Mouse (Mus musculus) testis, adult 2 months (tissue): ENCODE measurements around the gene Srebf1. TPM values are rescaled to one million over a fixed set of nuclear protein-coding genes. Genes with fewer than 3 reads are reported as not detected.

Source experiments
- H3K27ac ChIP-seq: fragments of 200-500 bp; 2 replicates; pipeline ENCODE4 v1.5.1; 2012; ENCODE audit warnings: low read depth, low read length; ENCODE audit not compliant: control insufficient read depth, insufficient read depth
- H3K27me3 ChIP-seq: fragments of 200-500 bp; 2 replicates; pipeline ENCODE4 v1.6.1; 2012; ENCODE audit warnings: mild to moderate bottlenecking, low read length, moderate library complexity; ENCODE audit not compliant: control insufficient read depth, insufficient read depth
- H3K36me3 ChIP-seq: fragments of 200-500 bp; 2 replicates; pipeline ENCODE4 v1.6.1; 2012; ENCODE audit warnings: mild to moderate bottlenecking, low read length; ENCODE audit not compliant: control insufficient read depth, insufficient read depth
- H3K4me1 ChIP-seq: fragments of 200-500 bp; 2 replicates; pipeline ENCODE4 v1.6.1; 2012; ENCODE audit warnings: low read length; ENCODE audit not compliant: control insufficient read depth, insufficient read depth
- H3K4me3 ChIP-seq: fragments of 200-500 bp; 2 replicates; pipeline ENCODE4 v1.5.1; 2012; ENCODE audit warnings: low read depth, mild to moderate bottlenecking, low read length, moderate library complexity, mixed read lengths; ENCODE audit not compliant: control insufficient read depth
- CTCF ChIP-seq: fragments of 200-500 bp; IDR thresholded peaks from 2 replicates; pipeline ENCODE4 v1.5.1; 2012; ENCODE audit warnings: low read depth, mild to moderate bottlenecking, inconsistent platforms, low read length, moderate library complexity; ENCODE audit not compliant: control insufficient read depth, insufficient read depth, insufficient replicate concordance
- POLR2A ChIP-seq: fragments of 200-500 bp; IDR thresholded peaks from 2 replicates; pipeline ENCODE4 v1.6.1; 2012; ENCODE audit warnings: low read depth, mild to moderate bottlenecking, inconsistent platforms, low read length, moderate library complexity; ENCODE audit not compliant: control insufficient read depth
- polyA plus RNA-seq: library from polyadenylated mRNA; depleted of rRNA; stranded (reverse); fragments of >200 nt; gene quantifications from 2 replicates; pipeline ENCODE4 v1.2.3, GENCODE M21; 2012; rRNA removed

Srebf1 gene
- polyA plus RNA-seq, 1 experiment = 13.2 TPM

DNA sequence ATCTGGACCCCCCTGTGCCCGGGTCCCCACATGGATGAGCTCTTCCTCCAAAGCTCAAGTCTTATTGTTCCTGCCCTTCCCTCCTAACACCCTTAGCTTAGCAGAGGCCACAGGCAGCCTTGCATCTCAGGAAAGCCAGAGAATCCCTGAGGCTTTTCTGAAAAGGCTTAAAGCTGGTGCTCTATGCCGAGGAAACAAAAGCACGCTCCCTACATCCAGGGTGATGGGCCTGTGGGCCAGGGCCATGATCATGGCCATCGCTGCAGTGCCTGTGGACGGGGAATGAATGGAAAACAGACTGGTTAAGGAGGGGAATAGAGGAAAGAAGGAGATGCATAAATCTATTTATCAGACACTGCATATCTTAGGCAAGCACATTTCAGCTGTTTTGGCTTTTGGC lies 66.7 kb downstream of the Srebf1 start:
- H3K36me3 ChIP-seq = no peaks in the 10 kb centered on the region
- H3K4me3 ChIP-seq = no peak overlapping the region
- TF ChIP-seq CTCF (no peak), POLR2A (no peak)
- H3K27ac ChIP-seq = no peak overlapping the region
- no peaks in the 10 kb centered on the region; the same call in 1 of the 2 replicates for H3K4me1 ChIP-seq
- no peaks in the 10 kb centered on the region for H3K27me3 ChIP-seq

DNA sequence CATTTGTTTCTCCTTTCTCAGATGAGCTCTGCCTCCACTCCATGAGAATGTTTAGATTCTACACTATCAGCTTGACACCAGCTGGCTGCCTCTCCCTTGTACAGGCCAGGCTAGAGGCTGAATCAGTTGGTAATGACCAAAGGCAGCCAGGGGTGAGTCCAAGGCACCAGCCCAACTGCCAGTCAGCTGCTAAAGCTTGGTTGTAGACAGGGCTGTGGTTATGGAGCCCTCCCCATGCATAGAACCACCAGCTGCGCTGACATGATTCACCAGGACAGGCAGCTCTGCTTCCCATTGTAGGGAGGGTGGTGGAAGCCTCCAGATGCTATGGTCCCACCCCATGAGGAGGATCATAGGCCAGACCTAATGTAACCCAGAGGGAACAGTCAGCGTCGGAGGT lies 68.4 kb downstream of the Srebf1 start:
- no peaks in the 10 kb centered on the region for H3K36me3 ChIP-seq
- no peak overlapping the region for H3K4me3 ChIP-seq
- H3K4me1 ChIP-seq = no peaks in the 10 kb centered on the region
- no peak overlapping the region for H3K27ac ChIP-seq
- H3K27me3 ChIP-seq = no peaks in the 10 kb centered on the region
- no peak for TF ChIP-seq CTCF
- TF ChIP-seq POLR2A = no peak

DNA sequence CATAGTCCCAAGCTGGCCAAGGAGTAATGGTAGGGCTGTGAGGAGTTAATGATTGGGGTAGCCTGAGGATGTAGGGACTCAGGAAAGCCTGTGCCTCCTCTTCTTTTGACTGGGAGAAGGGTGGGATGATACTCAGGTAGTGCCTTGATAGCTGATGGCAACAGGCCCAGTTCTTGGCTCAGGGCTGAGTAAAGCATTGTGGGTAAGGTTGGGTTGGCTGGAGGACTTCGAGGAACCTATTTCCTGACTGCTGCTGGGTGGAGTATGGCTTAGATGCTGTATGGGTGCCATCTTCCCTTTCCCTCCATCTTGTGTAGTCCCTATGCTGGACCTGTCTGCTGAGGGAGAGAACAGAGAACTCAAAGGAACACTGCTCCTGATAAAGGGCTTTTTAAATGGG lies 70.0 kb downstream of the Srebf1 start:
- Histone ChIP-seq H3K27ac (no peak overlapping the region), H3K36me3 (no peaks in the 10 kb centered on the region), H3K4me3 (no peak overlapping the region), H3K4me1 (no peaks in the 10 kb centered on the region), H3K27me3 (no peaks in the 10 kb centered on the region)
- no peak for TF ChIP-seq CTCF
- no peak for TF ChIP-seq POLR2A

DNA sequence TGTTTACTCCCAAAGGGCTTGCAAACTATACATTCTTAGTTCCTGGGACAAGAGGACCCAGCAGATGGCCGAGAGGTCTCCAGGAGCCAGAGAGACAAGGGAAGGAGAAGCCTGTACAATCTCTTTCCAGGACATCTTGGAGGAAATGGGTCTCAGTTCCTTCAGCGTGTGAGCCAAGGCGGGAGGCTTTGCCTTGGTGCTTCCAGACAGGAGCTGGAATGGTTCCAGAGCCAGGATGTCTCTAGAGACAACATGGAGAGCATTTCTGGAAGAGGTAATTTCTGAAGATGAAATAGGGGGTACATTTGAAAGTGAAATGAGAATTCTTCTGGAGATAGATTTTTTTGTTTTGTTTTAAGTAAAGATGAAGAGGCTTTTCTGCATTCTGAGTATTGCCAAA lies 71.7 kb downstream of the Srebf1 start:
- H3K4me1 ChIP-seq = no peaks in the 10 kb centered on the region
- H3K36me3 ChIP-seq = no peaks in the 10 kb centered on the region
- no peak overlapping the region for H3K4me3 ChIP-seq
- H3K27ac ChIP-seq = no peak overlapping the region
- H3K27me3 ChIP-seq = no peaks in the 10 kb centered on the region
- no peak for TF ChIP-seq CTCF
- TF ChIP-seq POLR2A = no peak

Other genes with a start within 250 kb of the Srebf1 start
- 40.0 and 41.5 TPM in 2 replicates for gene Pemt, start 176.1 kb downstream of the Srebf1 start, polyA plus RNA-seq
- gene Rai1, start 117.6 kb downstream of the Srebf1 start, polyA plus RNA-seq = 5.2 and 6.0 TPM in 2 replicates
- 18.5 and 22.3 TPM in 2 replicates for gene Tom1l2, start 130.3 kb upstream of the Srebf1 start, polyA plus RNA-seq
- gene Drc3, start 130.7 kb upstream of the Srebf1 start, polyA plus RNA-seq = 62.2 and 70.2 TPM in 2 replicates
- 76.9 and 89.3 TPM in 2 replicates for gene Gid4, start 194.6 kb upstream of the Srebf1 start, polyA plus RNA-seq
- 83.6 and 87.7 TPM in 2 replicates for gene Atpaf2, start 195.9 kb upstream of the Srebf1 start, polyA plus RNA-seq
- 34.5 and 36.3 TPM in 2 replicates for gene Drg2, start 232.0 kb upstream of the Srebf1 start, polyA plus RNA-seq
- gene Myo15, start 246.8 kb upstream of the Srebf1 start, polyA plus RNA-seq = 8.2 and 11.7 TPM in 2 replicates